Mouse (Mus musculus) midbrain, embryonic 16.5 days (tissue): ENCODE measurements around the gene Slc22a4. TPM values are rescaled to one million over a fixed set of nuclear protein-coding genes. Genes with fewer than 3 reads are reported as not detected.

ENCODE experiments used
- ATAC-seq: fragments of 200-750 bp; cut with Nextera tagmentation; 2 replicates; pipeline ENCODE4 v1.8.0; 2017; ENCODE audit warnings: moderate TSS enrichment
- H3K27ac ChIP-seq: fragments of 300-500 bp; sonication (generic); 2 replicates; pipeline ENCODE4 v1.5.1; 2014; ENCODE audit warnings: mild to moderate bottlenecking, low read length, mixed read lengths
- H3K27me3 ChIP-seq: fragments of 300-500 bp; sonication (generic); 2 replicates; pipeline ENCODE4 v1.6.1; 2014; ENCODE audit warnings: low read depth, low read length, mixed read lengths; ENCODE audit not compliant: control insufficient read depth, insufficient read depth
- H3K36me3 ChIP-seq: fragments of 300-500 bp; sonication (generic); 2 replicates; pipeline ENCODE4 v1.6.1; 2014; ENCODE audit warnings: mild to moderate bottlenecking, low read length, moderate library complexity, mixed read lengths; ENCODE audit not compliant: control insufficient read depth, insufficient read depth
- H3K4me1 ChIP-seq: fragments of 300-500 bp; sonication (generic); 2 replicates; pipeline ENCODE4 v1.6.1; 2014; ENCODE audit warnings: mild to moderate bottlenecking, low read length, mixed read lengths; ENCODE audit not compliant: control insufficient read depth, insufficient read depth
- H3K4me2 ChIP-seq: fragments of 300-500 bp; sonication (generic); 2 replicates; pipeline ENCODE4 v1.6.1; 2014; ENCODE audit warnings: mild to moderate bottlenecking, low read length, mixed read lengths
- H3K4me3 ChIP-seq: fragments of 300-500 bp; sonication (generic); 2 replicates; pipeline ENCODE4 v1.5.1; 2014; ENCODE audit warnings: low read depth, mild to moderate bottlenecking, low read length, moderate library complexity, mixed read lengths
- H3K9ac ChIP-seq: fragments of 300-500 bp; sonication (generic); 2 replicates; pipeline ENCODE4 v1.6.1; 2014; ENCODE audit warnings: low read depth, low read length, mixed read lengths
- H3K9me3 ChIP-seq: fragments of 300-500 bp; sonication (generic); replicated peaks from 2 replicates; pipeline ENCODE4 v1.6.1; 2014; ENCODE audit warnings: mild to moderate bottlenecking, low read length, mixed read lengths; ENCODE audit not compliant: control insufficient read depth, poor library complexity, severe bottlenecking
- WGBS: fragments of 180-500 bp; shearing (Covaris S2); extraction: QIAGEN DNeasy Blood & Tissue Kit; methylation state at CpG from one replicate; pipeline ENCODE4 v1.1.7; 2014; 5-methylcytosine and 5-hydroxymethylcytosine counted together
- polyA plus RNA-seq: library from polyadenylated mRNA; unstranded; fragments of >200 nt; fragmentation: Nextera tagmentation; extraction: Ambion mirVana; gene quantifications from 2 replicates; pipeline ENCODE4 v1.2.1, GENCODE M21; 2015

The Slc22a4 gene
- polyA plus RNA-seq, 1 experiment from 2014 or later, result 6.5 TPM

- Histone ChIP-seq H3K36me3 (no peaks in the 10 kb centered on the region), H3K27ac (no peak overlapping the region), H3K27me3 (no peaks in the 10 kb centered on the region), H3K9me3 (no peaks in the 10 kb centered on the region), H3K4me3 (no peak overlapping the region), H3K4me1 (peaks cover 7% of the 10 kb centered on the region), H3K9ac (no peak overlapping the region), H3K4me2 (no peak overlapping the region)
- no peak for ATAC-seq
- 58% methylated on average over 9 of the region's 9 CpGs for WGBS
These were observed 32.4 kb upstream of the Slc22a4 start for GRCm38 (mm10) chr11:54060316-54060715.

GRCm38 (mm10) chr11:54059526-54059925 is 31.6 kb upstream of the Slc22a4 start:
- Histone ChIP-seq H3K27ac (peak overlapping the region; percentile 56), H3K27me3 (no peaks in the 10 kb centered on the region), H3K4me2 (no peak overlapping the region), H3K4me1 (peaks cover 7% of the 10 kb centered on the region), H3K9ac (no peak overlapping the region), H3K9me3 (no peaks in the 10 kb centered on the region), H3K36me3 (no peaks in the 10 kb centered on the region), H3K4me3 (no peak overlapping the region)
- 41% methylated on average over 1 of the region's 1 CpGs for WGBS
- no peak for ATAC-seq

DNA sequence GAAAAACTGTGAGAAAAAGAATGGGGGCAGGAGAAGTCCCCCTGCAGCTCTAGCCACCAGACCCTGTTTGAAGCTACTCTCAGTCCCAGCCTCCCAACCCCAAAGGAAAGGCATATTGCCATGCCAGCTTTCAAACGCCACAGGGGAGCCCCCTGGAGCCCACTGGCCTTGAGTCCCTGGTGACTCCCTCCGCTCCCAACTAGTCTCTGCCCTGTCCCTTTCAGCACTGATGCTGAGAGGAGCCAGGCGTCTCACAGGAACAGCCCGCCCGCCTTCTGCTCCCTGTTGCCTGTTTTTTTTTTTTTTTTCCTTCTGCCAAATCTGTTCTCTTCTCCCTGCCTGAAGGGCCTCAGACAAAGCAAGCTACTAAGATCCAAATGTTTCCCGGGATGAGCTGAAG is 30.8 kb upstream of the Slc22a4 start:
- ATAC-seq, result peak; percentile 70
- Histone ChIP-seq H3K4me2 (no peak overlapping the region), H3K4me1 (peaks cover 7% of the 10 kb centered on the region), H3K4me3 (no peak overlapping the region), H3K36me3 (no peaks in the 10 kb centered on the region), H3K27ac (peak overlapping the region; percentile 56), H3K27me3 (no peaks in the 10 kb centered on the region), H3K9me3 (no peaks in the 10 kb centered on the region), H3K9ac (no peak overlapping the region)
- 7% methylated on average over 6 of the region's 6 CpGs for WGBS

GRCm38 (mm10) chr11:54058056-54058617 is 30.2 kb upstream of the Slc22a4 start:
- WGBS, result 31% methylated on average over 10 of the region's 10 CpGs
- no peaks in the 10 kb centered on the region for H3K27me3 ChIP-seq
- no peak overlapping the region for H3K9ac ChIP-seq
- no peak overlapping the region for H3K4me3 ChIP-seq
- ATAC-seq, result peak; percentile 61
- no peaks in the 10 kb centered on the region for H3K36me3 ChIP-seq
- H3K27ac ChIP-seq, result peak overlapping the region; percentile 40; the same call in 1 of the 2 replicates
- H3K4me1 ChIP-seq, result peaks cover 7% of the 10 kb centered on the region
- H3K9me3 ChIP-seq, result no peaks in the 10 kb centered on the region
- no peak overlapping the region for H3K4me2 ChIP-seq

- H3K4me1 ChIP-seq, result peaks cover 7% of the 10 kb centered on the region
- no peak overlapping the region for H3K4me2 ChIP-seq
- no peak overlapping the region for H3K4me3 ChIP-seq
- no peaks in the 10 kb centered on the region for H3K27me3 ChIP-seq
- no peak for ATAC-seq
- H3K9ac ChIP-seq, result no peak overlapping the region
- H3K9me3 ChIP-seq, result no peaks in the 10 kb centered on the region
- H3K36me3 ChIP-seq, result no peaks in the 10 kb centered on the region
- no peak overlapping the region for H3K27ac ChIP-seq
- WGBS, result 17% methylated on average over 1 of the region's 2 CpGs
These were observed 29.5 kb upstream of the Slc22a4 start for GRCm38 (mm10) chr11:54057428-54057827.

- Histone ChIP-seq H3K9me3 (no peaks in the 10 kb centered on the region), H3K27me3 (no peaks in the 10 kb centered on the region), H3K4me1 (peaks cover 7% of the 10 kb centered on the region), H3K4me3 (no peak overlapping the region), H3K27ac (no peak overlapping the region), H3K9ac (no peak overlapping the region), H3K4me2 (no peak overlapping the region), H3K36me3 (no peaks in the 10 kb centered on the region)
- WGBS, result 22% methylated on average over 8 of the region's 8 CpGs
- ATAC-seq, result no peak
These were observed 28.2 kb upstream of the Slc22a4 start for GRCm38 (mm10) chr11:54056132-54056531.

DNA sequence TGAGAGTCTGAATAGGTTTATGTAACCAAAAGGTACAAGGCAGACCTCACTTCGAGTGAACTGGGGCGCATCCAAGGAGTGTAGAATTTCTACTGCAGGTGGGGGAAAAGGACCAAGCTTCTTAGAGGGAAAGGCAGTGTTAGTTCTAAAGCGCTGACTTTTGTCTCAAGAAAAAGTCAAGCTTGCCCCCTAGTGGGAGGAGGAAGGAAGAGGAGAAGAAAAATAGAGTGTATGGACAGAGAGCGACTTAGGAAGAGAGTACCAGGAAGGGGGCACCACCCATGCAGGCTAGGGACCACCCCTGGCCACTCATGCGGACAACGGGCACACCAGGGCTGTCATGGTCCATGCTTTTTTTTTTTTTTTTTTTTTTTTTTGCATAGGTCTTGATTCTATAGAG is 26.4 kb upstream of the Slc22a4 start:
- ATAC-seq, result no peak
- H3K27me3 ChIP-seq, result no peaks in the 10 kb centered on the region
- H3K27ac ChIP-seq, result no peak overlapping the region
- no peak overlapping the region for H3K9ac ChIP-seq
- 36% methylated on average over 5 of the region's 6 CpGs for WGBS
- no peak overlapping the region for H3K4me2 ChIP-seq
- peaks cover 7% of the 10 kb centered on the region for H3K4me1 ChIP-seq
- H3K4me3 ChIP-seq, result no peak overlapping the region
- H3K36me3 ChIP-seq, result no peaks in the 10 kb centered on the region
- no peaks in the 10 kb centered on the region for H3K9me3 ChIP-seq

DNA sequence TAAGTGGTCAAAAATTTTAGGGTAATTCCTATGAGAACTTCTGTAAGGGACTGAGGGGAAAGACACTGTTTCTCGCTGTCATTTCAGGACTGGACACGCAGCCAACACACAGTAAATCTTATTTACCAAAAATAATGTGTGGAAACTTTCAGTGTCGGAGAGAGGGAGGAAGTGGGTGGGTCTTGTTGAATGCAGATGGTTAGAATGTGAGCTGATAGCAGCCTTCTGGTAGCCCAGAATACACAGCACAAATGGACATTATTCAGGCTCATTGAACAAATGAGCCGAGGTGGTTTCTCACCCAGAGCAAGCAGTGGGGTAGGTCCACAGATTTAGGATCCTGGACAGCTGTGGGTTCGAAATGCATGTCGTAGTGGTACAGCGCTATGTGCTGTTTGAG is 25.2 kb upstream of the Slc22a4 start:
- H3K27me3 ChIP-seq, result no peaks in the 10 kb centered on the region
- H3K4me3 ChIP-seq, result no peak overlapping the region
- H3K36me3 ChIP-seq, result no peaks in the 10 kb centered on the region
- H3K4me2 ChIP-seq, result no peak overlapping the region
- H3K9me3 ChIP-seq, result no peaks in the 10 kb centered on the region
- 91% methylated on average over 7 of the region's 7 CpGs for WGBS
- H3K27ac ChIP-seq, result no peak overlapping the region
- H3K9ac ChIP-seq, result no peak overlapping the region
- no peak for ATAC-seq
- H3K4me1 ChIP-seq, result no peaks in the 10 kb centered on the region; the same call in 1 of the 2 replicates

GRCm38 (mm10) chr11:54052128-54052527 is 24.2 kb upstream of the Slc22a4 start:
- H3K27me3 ChIP-seq, result no peaks in the 10 kb centered on the region
- H3K9ac ChIP-seq, result no peak overlapping the region
- H3K9me3 ChIP-seq, result no peaks in the 10 kb centered on the region
- WGBS, result 95% methylated on average over 5 of the region's 5 CpGs
- H3K27ac ChIP-seq, result no peak overlapping the region
- no peak overlapping the region for H3K4me3 ChIP-seq
- no peak overlapping the region for H3K4me2 ChIP-seq
- no peaks in the 10 kb centered on the region for H3K4me1 ChIP-seq
- no peaks in the 10 kb centered on the region for H3K36me3 ChIP-seq
- no peak for ATAC-seq
